Mouse (Mus musculus) limb, embryonic 14.5 days (tissue): ENCODE results near the gene Wdr31. TPM values are rescaled to one million over a fixed set of nuclear protein-coding genes. Genes with fewer than 3 reads are reported as not detected.
A peak's percentile ranks its signal among the peaks of the same experiment; 100 is the strongest.

Experiments used
- ATAC-seq: fragments of 200-750 bp; cut with Nextera tagmentation; 2 replicates; pipeline ENCODE4 v1.8.0; 2017; ENCODE audit warnings: low read depth, moderate number of reproducible peaks, moderate TSS enrichment; ENCODE audit not compliant: low FRiP score
- DNase-seq: peaks from one replicate; pipeline ENCODE4 v3.0.0-alpha.2; 2015; ENCODE audit warnings: low spot score
- H3K27ac ChIP-seq: fragments of 300-500 bp; sonication (generic); replicated peaks from 2 replicates; pipeline ENCODE4 v1.5.1; 2014; ENCODE audit warnings: low read depth, mild to moderate bottlenecking, low read length, moderate library complexity, mixed read lengths
- H3K27me3 ChIP-seq: fragments of 300-500 bp; sonication (generic); 2 replicates; pipeline ENCODE4 v1.6.1; 2014; ENCODE audit warnings: low read length, mixed read lengths; ENCODE audit not compliant: control insufficient read depth, insufficient read depth
- H3K36me3 ChIP-seq: fragments of 300-500 bp; sonication (generic); 2 replicates; pipeline ENCODE4 v1.6.1; 2014; ENCODE audit warnings: mild to moderate bottlenecking, low read length, moderate library complexity, mixed read lengths; ENCODE audit not compliant: control insufficient read depth, insufficient read depth
- H3K4me1 ChIP-seq: fragments of 300-500 bp; sonication (generic); 2 replicates; pipeline ENCODE4 v1.6.1; 2014; ENCODE audit warnings: antibody characterized with exemption, low read length, mixed read lengths; ENCODE audit not compliant: control insufficient read depth, insufficient read depth
- H3K4me2 ChIP-seq: fragments of 300-500 bp; sonication (generic); replicated peaks from 2 replicates; pipeline ENCODE4 v1.6.1; 2014; ENCODE audit warnings: low read depth, mild to moderate bottlenecking, low read length, moderate library complexity; ENCODE audit not compliant: severe bottlenecking
- H3K4me3 ChIP-seq: fragments of 300-500 bp; sonication (generic); replicated peaks from 2 replicates; pipeline ENCODE4 v1.5.1; 2014; ENCODE audit warnings: low read length
- H3K9ac ChIP-seq: fragments of 300-500 bp; sonication (generic); 2 replicates; pipeline ENCODE4 v1.6.1; 2014; ENCODE audit warnings: mild to moderate bottlenecking, low read depth, low read length, moderate library complexity; ENCODE audit not compliant: severe bottlenecking
- H3K9me3 ChIP-seq: fragments of 300-500 bp; sonication (generic); 2 replicates; pipeline ENCODE4 v1.6.1; 2016; ENCODE audit warnings: low read length; ENCODE audit not compliant: control insufficient read depth
- POLR2A ChIP-seq: fragments of 200-500 bp; IDR thresholded peaks from 2 replicates; pipeline ENCODE4 v1.8.0; 2012; ENCODE audit warnings: inconsistent platforms, mild to moderate bottlenecking, moderate library complexity, borderline replicate concordance; ENCODE audit not compliant: insufficient read depth, insufficient read length; ENCODE audit errors: extremely low read depth
- WGBS: fragments of 180-500 bp; shearing (Covaris S2); extraction: QIAGEN DNeasy Blood & Tissue Kit; methylation state at CpG from one replicate; pipeline ENCODE4 v1.1.7; 2014; 5-methylcytosine and 5-hydroxymethylcytosine counted together
- polyA plus RNA-seq, 2 experiments: library from polyadenylated mRNA; depleted of rRNA in 1 of 2; stranded (reverse) in 1 of 2; unstranded in 1 of 2; fragments of >200 nt; fragmentation: Nextera tagmentation in 1 of 2; extraction: Ambion mirVana in 1 of 2; gene quantifications; 2 replicates each; pipeline versions ENCODE4 v1.2.1 to v1.2.3; 2012 to 2014

Gene Wdr31
- polyA plus RNA-seq, 2 experiments, result 4.1 to 4.6 TPM

- H3K4me1 ChIP-seq, result peaks cover 18% of the 10 kb centered on the region; the same call in 1 of the 2 replicates
- peak overlapping the region; percentile 62 for H3K4me3 ChIP-seq
- H3K27me3 ChIP-seq, result no peaks in the 10 kb centered on the region
- ATAC-seq, result peak; percentile 64
- peak; percentile 89 for DNase-seq
- H3K36me3 ChIP-seq, result peaks cover 40% of the 10 kb centered on the region
- TF ChIP-seq POLR2A, result peak; percentile 62; the same call in 1 of the 2 replicates
- WGBS, result under 1% methylated on average over 35 of the region's 35 CpGs
- peak overlapping the region; percentile 76 for H3K9ac ChIP-seq
- peak overlapping the region; percentile 38 for H3K4me2 ChIP-seq
- H3K9me3 ChIP-seq, result no peaks in the 10 kb centered on the region
- peak overlapping the region; percentile 87 for H3K27ac ChIP-seq
These were observed 62.7 kb downstream of the Wdr31 start for GRCm38 (mm10) chr4:62407730-62408582.

- H3K4me2 ChIP-seq, result 0 out of 2 replicates have a peak overlapping the region, but pooled peaks have one; percentile 7
These were observed 64.6 kb downstream of the Wdr31 start for GRCm38 (mm10) chr4:62406133-62406532.

GRCm38 (mm10) chr4:62398956-62399355 lies 71.7 kb downstream of the Wdr31 start:
- no peaks in the 10 kb centered on the region for H3K27me3 ChIP-seq
- WGBS, result 91% methylated on average over 3 of the region's 3 CpGs
- peaks cover 85% of the 10 kb centered on the region for H3K36me3 ChIP-seq
- no peaks in the 10 kb centered on the region for H3K9me3 ChIP-seq
- H3K4me3 ChIP-seq, result no peak overlapping the region
- H3K27ac ChIP-seq, result no peak overlapping the region
- ATAC-seq, result no peak
- no peaks in the 10 kb centered on the region for H3K4me1 ChIP-seq
- no peak overlapping the region for H3K4me2 ChIP-seq
- DNase-seq, result no peak
- TF ChIP-seq POLR2A, result no peak
- no peak overlapping the region for H3K9ac ChIP-seq

More at GRCm38 (mm10) chr4:62406133-62406532, 64.6 kb downstream of the Wdr31 start:
- H3K27me3 ChIP-seq, result no peaks in the 10 kb centered on the region
- WGBS, result 90% methylated on average over 4 of the region's 4 CpGs
- H3K9me3 ChIP-seq, result no peaks in the 10 kb centered on the region
- no peak for ATAC-seq
- no peak for DNase-seq
- H3K36me3 ChIP-seq, result peaks cover 39% of the 10 kb centered on the region
- peaks cover 18% of the 10 kb centered on the region; the same call in 1 of the 2 replicates for H3K4me1 ChIP-seq
- no peak overlapping the region for H3K4me3 ChIP-seq
- no peak overlapping the region for H3K9ac ChIP-seq
- no peak for TF ChIP-seq POLR2A
- H3K27ac ChIP-seq, result no peak overlapping the region

Other genes with a start within 250 kb of the Wdr31 start
- gene Zfp37, start 239.8 kb downstream of the Wdr31 start, polyA plus RNA-seq (2012; rRNA removed), result 6.2 and 7.2 TPM in 2 replicates
- gene Zfp37, start 239.8 kb downstream of the Wdr31 start, polyA plus RNA-seq (2014; fragmentation: Nextera tagmentation; extraction: Ambion mirVana), result 9.5 and 12.0 TPM in 2 replicates
- gene Slc31a2, start 208.3 kb downstream of the Wdr31 start, polyA plus RNA-seq (2012; rRNA removed), result 14.4 and 15.8 TPM in 2 replicates
- 15.2 and 15.6 TPM in 2 replicates for gene Slc31a2, start 208.3 kb downstream of the Wdr31 start, polyA plus RNA-seq (2014; fragmentation: Nextera tagmentation; extraction: Ambion mirVana)
- gene Fkbp15, start 110.3 kb downstream of the Wdr31 start, polyA plus RNA-seq (2012; rRNA removed), result 24.1 and 25.7 TPM in 2 replicates
- gene Fkbp15, start 110.3 kb downstream of the Wdr31 start, polyA plus RNA-seq (2014; fragmentation: Nextera tagmentation; extraction: Ambion mirVana), result 29.3 and 29.6 TPM in 2 replicates
- 33.1 and 33.3 TPM in 2 replicates for gene Slc31a1, start 110.2 kb downstream of the Wdr31 start, polyA plus RNA-seq (2012; rRNA removed)
- gene Slc31a1, start 110.2 kb downstream of the Wdr31 start, polyA plus RNA-seq (2014; fragmentation: Nextera tagmentation; extraction: Ambion mirVana), result 45.0 and 46.0 TPM in 2 replicates
- 114 and 146 TPM in 2 replicates for gene Cdc26, start 62.3 kb downstream of the Wdr31 start, polyA plus RNA-seq (2012; rRNA removed)
- 184 and 190 TPM in 2 replicates for gene Cdc26, start 62.3 kb downstream of the Wdr31 start, polyA plus RNA-seq (2014; fragmentation: Nextera tagmentation; extraction: Ambion mirVana)
- gene Prpf4, start 62.1 kb downstream of the Wdr31 start, polyA plus RNA-seq (2012; rRNA removed), result 27.4 and 28.9 TPM in 2 replicates
- gene Prpf4, start 62.1 kb downstream of the Wdr31 start, polyA plus RNA-seq (2014; fragmentation: Nextera tagmentation; extraction: Ambion mirVana), result 20.8 and 22.4 TPM in 2 replicates
- gene Rnf183, start 35.6 kb downstream of the Wdr31 start, polyA plus RNA-seq (2012; rRNA removed), result 0.14 and 0.46 TPM in 2 replicates
- gene Rnf183, start 35.6 kb downstream of the Wdr31 start, polyA plus RNA-seq (2014; fragmentation: Nextera tagmentation; extraction: Ambion mirVana), result not detected in 2 replicates
- gene Bspry, start 9.2 kb upstream of the Wdr31 start, polyA plus RNA-seq (2012; rRNA removed), result 7.2 and 7.4 TPM in 2 replicates
- gene Bspry, start 9.2 kb upstream of the Wdr31 start, polyA plus RNA-seq (2014; fragmentation: Nextera tagmentation; extraction: Ambion mirVana), result 11.7 and 13.3 TPM in 2 replicates
- gene Hdhd3, start 32.6 kb upstream of the Wdr31 start, polyA plus RNA-seq (2012; rRNA removed), result 7.6 and 9.0 TPM in 2 replicates
- gene Hdhd3, start 32.6 kb upstream of the Wdr31 start, polyA plus RNA-seq (2014; fragmentation: Nextera tagmentation; extraction: Ambion mirVana), result 12.6 and 15.0 TPM in 2 replicates
- 57.3 and 66.7 TPM in 2 replicates for gene Alad, start 49.0 kb upstream of the Wdr31 start, polyA plus RNA-seq (2012; rRNA removed)
- gene Alad, start 49.0 kb upstream of the Wdr31 start, polyA plus RNA-seq (2014; fragmentation: Nextera tagmentation; extraction: Ambion mirVana), result 90.2 and 97.8 TPM in 2 replicates
- 39.8 and 51.4 TPM in 2 replicates for gene Pole3, start 54.2 kb upstream of the Wdr31 start, polyA plus RNA-seq (2012; rRNA removed)
- gene Pole3, start 54.2 kb upstream of the Wdr31 start, polyA plus RNA-seq (2014; fragmentation: Nextera tagmentation; extraction: Ambion mirVana), result 77.9 and 80.2 TPM in 2 replicates
- 0.35 and 0.51 TPM in 2 replicates for gene 4933430I17Rik, start 54.5 kb upstream of the Wdr31 start, polyA plus RNA-seq (2012; rRNA removed)
- 0.14 and 0.54 TPM in 2 replicates for gene 4933430I17Rik, start 54.5 kb upstream of the Wdr31 start, polyA plus RNA-seq (2014; fragmentation: Nextera tagmentation; extraction: Ambion mirVana)
- gene Rgs3, start 89.0 kb upstream of the Wdr31 start, polyA plus RNA-seq (2012; rRNA removed), result 67.6 and 68.2 TPM in 2 replicates
- gene Rgs3, start 89.0 kb upstream of the Wdr31 start, polyA plus RNA-seq (2014; fragmentation: Nextera tagmentation; extraction: Ambion mirVana), result 37.6 and 40.2 TPM in 2 replicates